Mouse (Mus musculus) G1E (cell line): ENCODE measurements around the gene Apba1.

Experiments
- CTCF ChIP-seq: IDR thresholded peaks from 2 replicates; pipeline ENCODE4 v1.5.1; 2012; ENCODE audit warnings: low read depth, low read length, inconsistent platforms, mixed read lengths
- GATA1 ChIP-seq: IDR thresholded peaks from 2 replicates; pipeline ENCODE4 v1.6.1; 2012; ENCODE audit warnings: borderline replicate concordance, low read length, inconsistent platforms, mixed read lengths

GRCm38 (mm10) chr19:23957563-23957962, 198.9 kb downstream of the Apba1 start:
- TF ChIP-seq GATA1 (no peak), CTCF (no peak)
